Mouse (Mus musculus): ENCODE measurements around the gene Kcnc3.

Gene Kcnc3

GRCm38 (mm10) chr7:44630437-44630836 lies 40.0 kb downstream of the Kcnc3 start:
- no peak for DNase-seq

GRCm38 (mm10) chr7:44632676-44633075 lies 42.2 kb downstream of the Kcnc3 start:
- no peak for DNase-seq

GRCm38 (mm10) chr7:44633407-44633806 lies 42.9 kb downstream of the Kcnc3 start:
- DNase-seq = peak; percentile 43 to 56

- DNase-seq = no peak
Measured at GRCm38 (mm10) chr7:44636684-44637083, 46.2 kb downstream of the Kcnc3 start.

GRCm38 (mm10) chr7:44638663-44639062 lies 48.2 kb downstream of the Kcnc3 start:
- DNase-seq = no peak

- peak in 1 of 2 experiments; percentile 24 for DNase-seq
Measured at GRCm38 (mm10) chr7:44640843-44641605, 50.6 kb downstream of the Kcnc3 start.

GRCm38 (mm10) chr7:44641887-44642286 lies 51.4 kb downstream of the Kcnc3 start:
- peak; percentile 86 to 89 for DNase-seq

- peak in 1 of 2 experiments; percentile 40 for DNase-seq
Measured at GRCm38 (mm10) chr7:44645256-44645655, 54.8 kb downstream of the Kcnc3 start.

GRCm38 (mm10) chr7:44645951-44646350 lies 55.5 kb downstream of the Kcnc3 start:
- peak; percentile 81 to 86 for DNase-seq

GRCm38 (mm10) chr7:44647042-44647724 lies 56.7 kb downstream of the Kcnc3 start:
- DNase-seq = peak; percentile 94 to 95

- DNase-seq = no peak
Measured at GRCm38 (mm10) chr7:44647729-44648128, 57.3 kb downstream of the Kcnc3 start.

GRCm38 (mm10) chr7:44649094-44649610 lies 58.7 kb downstream of the Kcnc3 start:
- DNase-seq = no peak

- peak; percentile 80 to 82 for DNase-seq
Measured at GRCm38 (mm10) chr7:44649990-44650389, 59.5 kb downstream of the Kcnc3 start.

- no peak for DNase-seq
Measured at GRCm38 (mm10) chr7:44651416-44651815, 61.0 kb downstream of the Kcnc3 start.

- peak; percentile 43 to 55 for DNase-seq
Measured at GRCm38 (mm10) chr7:44653773-44654172, 63.3 kb downstream of the Kcnc3 start.
